Mouse (Mus musculus) erythroblast, embryonic 14.5 days (primary cell): ENCODE measurements around the gene Cldn16.

Experiments used
- GATA1 ChIP-seq: IDR thresholded peaks from 2 replicates; pipeline ENCODE4 v1.6.1; 2012; ENCODE audit warnings: low read length, inconsistent platforms, mixed read lengths
- TAL1 ChIP-seq: IDR thresholded peaks from 3 replicates; pipeline ENCODE4 v1.6.1; 2012; ENCODE audit warnings: low read length, inconsistent platforms, mixed read lengths

GRCm38 (mm10) chr16:26441156-26441555 lies 21.8 kb upstream of the Cldn16 start:
- TF ChIP-seq GATA1 (no peak), TAL1 (no peak)
